Mouse (Mus musculus): ENCODE measurements around the gene Tanc2. TPM values are rescaled to one million over a fixed set of nuclear protein-coding genes. Genes with fewer than 3 reads are reported as not detected.

The Tanc2 gene
- total RNA-seq, 2 experiments from 2014 or later: 1.1 to 3.4 TPM

- ATAC-seq (replicated peaks; ENCODE audit: poor library complexity): no peak
Measured at GRCm38 (mm10) chr11:105823759-105824158, 234.0 kb downstream of the Tanc2 start.

GRCm38 (mm10) chr11:105828175-105828574, 238.4 kb downstream of the Tanc2 start:
- ATAC-seq (replicated peaks; ENCODE audit: poor library complexity): no peak

DNA sequence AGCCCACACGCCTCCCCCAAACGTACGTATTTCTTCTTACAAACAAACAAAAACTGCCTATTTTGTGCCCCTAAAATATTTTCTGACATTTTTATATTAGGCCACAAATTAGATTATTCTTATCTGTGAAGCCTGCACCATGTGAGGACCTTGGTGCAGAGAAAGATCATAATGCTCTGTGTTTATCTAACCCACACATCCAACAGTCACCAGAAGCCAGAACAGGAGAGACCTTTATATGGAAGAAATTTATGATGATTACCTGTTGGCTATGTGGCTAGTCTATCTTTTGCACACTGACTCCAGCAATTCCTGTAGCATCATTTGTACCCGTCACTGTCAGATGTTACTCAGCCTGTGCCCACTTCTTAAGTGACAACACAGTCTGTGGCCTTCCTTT, 245.4 kb downstream of the Tanc2 start:
- ATAC-seq (replicated peaks; ENCODE audit: poor library complexity): peak; percentile 61

- peak; percentile 82 for ATAC-seq (replicated peaks; ENCODE audit: poor library complexity)
Measured at GRCm38 (mm10) chr11:105836344-105836891, 246.6 kb downstream of the Tanc2 start.

GRCm38 (mm10) chr11:105837962-105838361, 248.2 kb downstream of the Tanc2 start:
- ATAC-seq (replicated peaks; ENCODE audit: poor library complexity): no peak

GRCm38 (mm10) chr11:105845901-105846300, 256.1 kb downstream of the Tanc2 start:
- peak; percentile 31; the same call in 1 of the 2 replicates for ATAC-seq (replicated peaks; ENCODE audit: poor library complexity)

GRCm38 (mm10) chr11:105855504-105855903, 265.7 kb downstream of the Tanc2 start:
- no peak for ATAC-seq (replicated peaks; ENCODE audit: poor library complexity)

GRCm38 (mm10) chr11:105858063-105858462, 268.3 kb downstream of the Tanc2 start:
- peak; percentile 57 for ATAC-seq (replicated peaks; ENCODE audit: poor library complexity)

DNA sequence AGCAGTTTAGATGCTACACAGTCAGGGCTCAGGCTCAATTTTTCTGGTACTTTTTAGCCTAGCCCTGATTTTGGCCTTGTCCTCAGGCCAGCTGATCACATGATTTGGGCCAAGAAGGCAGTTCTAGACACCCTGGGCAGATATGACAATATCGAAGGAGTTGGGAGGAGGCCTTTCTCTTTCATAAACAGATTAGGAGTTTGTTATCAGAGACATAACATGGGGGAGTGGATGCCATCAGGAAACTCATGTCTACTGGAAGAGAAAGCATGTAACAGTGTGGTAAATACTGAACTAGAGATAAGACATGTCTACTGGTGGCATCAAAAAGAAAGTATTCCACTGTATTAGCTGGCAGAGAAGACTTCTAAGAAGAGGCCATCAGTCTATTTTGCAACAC, 295.8 kb downstream of the Tanc2 start:
- ATAC-seq (replicated peaks; ENCODE audit: poor library complexity): 0 out of 2 replicates have a peak, but pooled peaks have one; percentile 29

- ATAC-seq (replicated peaks; ENCODE audit: poor library complexity): no peak
Measured at GRCm38 (mm10) chr11:105887281-105887680, 297.5 kb downstream of the Tanc2 start.

GRCm38 (mm10) chr11:105899151-105899550, 309.4 kb downstream of the Tanc2 start:
- no peak for ATAC-seq (replicated peaks; ENCODE audit: poor library complexity)

DNA sequence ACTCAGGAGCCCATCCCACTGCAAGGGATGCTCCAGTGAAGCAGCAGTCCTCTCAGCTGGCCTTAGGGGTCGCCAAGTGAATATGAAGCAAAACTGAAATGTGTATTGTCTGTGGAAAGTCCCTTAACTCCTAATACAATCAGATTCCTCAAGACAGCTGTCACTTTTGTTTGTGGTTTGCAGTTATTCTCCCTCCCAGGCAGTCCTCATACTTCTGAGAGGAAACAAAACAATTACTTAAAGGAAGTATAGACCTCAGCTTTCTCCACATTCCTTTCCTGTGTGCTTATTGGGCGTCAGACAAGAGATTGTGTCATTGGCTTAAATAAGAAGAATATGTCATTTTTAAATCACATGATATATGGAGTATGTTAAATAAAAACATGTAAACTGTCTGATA, 311.7 kb downstream of the Tanc2 start:
- peak; percentile 79 for ATAC-seq (replicated peaks; ENCODE audit: poor library complexity)

GRCm38 (mm10) chr11:105902956-105903355, 313.2 kb downstream of the Tanc2 start:
- no peak for ATAC-seq (replicated peaks; ENCODE audit: poor library complexity)

GRCm38 (mm10) chr11:105905529-105906213, 315.9 kb downstream of the Tanc2 start:
- ATAC-seq (replicated peaks; ENCODE audit: poor library complexity): no peak

DNA sequence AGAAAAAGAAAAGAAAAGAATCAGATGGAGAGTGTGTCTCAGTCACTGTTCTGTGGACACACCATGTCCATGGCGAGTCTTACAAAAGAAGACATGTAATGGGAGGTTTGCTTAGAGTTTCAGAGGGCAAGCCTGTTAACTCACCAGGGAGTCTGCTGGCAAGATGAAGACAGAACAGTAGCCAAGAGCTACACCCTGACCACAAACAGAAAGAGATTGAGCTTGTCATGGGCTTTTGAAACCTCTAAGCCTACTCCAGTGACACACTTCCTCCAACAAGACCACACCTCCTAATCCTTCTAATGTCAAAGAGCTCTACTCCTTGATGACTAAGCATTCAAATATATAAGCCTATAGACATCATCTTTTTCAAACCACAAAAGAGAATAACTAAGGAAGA, 317.6 kb downstream of the Tanc2 start:
- ATAC-seq (replicated peaks; ENCODE audit: poor library complexity): peak; percentile 44

- no peak for ATAC-seq (replicated peaks; ENCODE audit: poor library complexity)
Measured at GRCm38 (mm10) chr11:105908926-105909325, 319.1 kb downstream of the Tanc2 start.

DNA sequence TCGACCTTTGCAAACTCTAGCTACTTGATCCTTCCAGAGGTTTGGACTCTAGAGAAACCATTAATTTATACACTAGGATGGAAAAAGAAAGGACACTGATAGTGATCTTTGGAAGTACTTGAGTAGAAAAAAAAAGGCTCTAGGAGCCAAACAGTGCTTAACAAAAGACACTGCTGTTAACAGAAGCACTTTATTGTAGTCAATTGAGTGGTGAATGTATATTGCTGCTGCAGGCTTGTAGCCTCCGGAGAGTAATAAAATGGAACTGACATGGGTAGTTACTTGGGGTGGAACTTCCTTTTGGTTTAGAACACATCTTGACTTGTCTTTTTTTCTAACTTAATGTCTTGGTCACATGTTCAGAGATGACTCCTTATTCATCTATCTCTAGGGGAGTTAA, 319.8 kb downstream of the Tanc2 start:
- ATAC-seq (replicated peaks; ENCODE audit: poor library complexity): no peak

DNA sequence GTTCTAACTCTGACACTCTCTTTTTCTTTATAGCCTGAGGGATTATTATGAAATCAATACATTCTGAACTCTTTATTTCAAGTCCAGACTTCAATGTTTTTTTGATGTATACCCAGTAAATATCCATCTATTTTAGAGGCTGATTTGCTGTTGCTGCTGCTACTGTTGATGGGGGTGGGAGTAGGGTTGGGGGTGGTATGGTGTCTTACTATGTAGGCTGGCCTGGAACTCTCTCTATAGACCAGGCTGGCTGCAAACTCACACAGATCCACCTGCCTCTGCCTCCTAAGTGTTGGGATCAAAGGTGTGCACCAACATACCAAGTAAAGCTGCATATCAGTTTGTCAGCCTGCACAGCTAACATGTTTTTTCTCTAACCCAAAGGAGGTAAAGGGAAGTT, 321.4 kb downstream of the Tanc2 start:
- no peak for ATAC-seq (replicated peaks; ENCODE audit: poor library complexity)

DNA sequence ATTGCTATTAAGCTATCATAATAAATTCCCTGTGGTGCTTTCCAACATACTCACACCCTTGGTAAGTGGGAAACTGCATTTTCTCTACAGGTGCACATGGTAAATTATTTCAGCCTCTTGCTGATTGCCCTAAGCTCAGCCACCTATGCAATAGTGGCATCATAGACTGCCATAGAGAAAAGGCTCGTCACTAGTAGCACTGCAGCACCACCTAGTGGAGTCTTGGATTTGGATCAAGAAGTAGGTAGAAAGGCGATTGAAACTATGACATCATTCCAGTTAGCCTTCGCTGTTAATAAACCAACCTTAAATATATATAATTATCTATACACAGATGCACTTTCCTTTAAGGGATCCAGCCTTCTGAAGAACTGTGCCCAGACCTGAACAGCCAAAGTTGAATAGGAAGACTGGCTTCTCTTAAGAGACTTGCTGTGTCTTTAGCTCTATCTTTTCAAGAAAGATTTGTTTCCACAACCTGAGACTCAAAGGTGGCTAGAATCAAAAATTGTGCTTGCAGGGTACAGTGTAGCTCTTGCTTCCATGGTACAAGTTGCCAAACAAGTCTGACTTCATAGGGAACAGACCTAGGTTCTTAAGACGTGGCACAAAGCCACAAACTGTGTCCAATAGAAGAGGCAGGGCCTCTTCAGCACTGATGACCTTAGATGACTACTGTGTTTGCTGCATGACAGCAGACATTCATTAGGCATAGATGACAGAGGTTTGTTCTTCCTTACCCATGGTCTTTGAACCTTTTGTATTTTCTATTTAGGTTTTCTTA, 322.0 kb downstream of the Tanc2 start:
- peak; percentile 99 for ATAC-seq (replicated peaks; ENCODE audit: poor library complexity)

- ATAC-seq (replicated peaks; ENCODE audit: poor library complexity): no peak
Measured at GRCm38 (mm10) chr11:105913580-105913979, 323.8 kb downstream of the Tanc2 start.

DNA sequence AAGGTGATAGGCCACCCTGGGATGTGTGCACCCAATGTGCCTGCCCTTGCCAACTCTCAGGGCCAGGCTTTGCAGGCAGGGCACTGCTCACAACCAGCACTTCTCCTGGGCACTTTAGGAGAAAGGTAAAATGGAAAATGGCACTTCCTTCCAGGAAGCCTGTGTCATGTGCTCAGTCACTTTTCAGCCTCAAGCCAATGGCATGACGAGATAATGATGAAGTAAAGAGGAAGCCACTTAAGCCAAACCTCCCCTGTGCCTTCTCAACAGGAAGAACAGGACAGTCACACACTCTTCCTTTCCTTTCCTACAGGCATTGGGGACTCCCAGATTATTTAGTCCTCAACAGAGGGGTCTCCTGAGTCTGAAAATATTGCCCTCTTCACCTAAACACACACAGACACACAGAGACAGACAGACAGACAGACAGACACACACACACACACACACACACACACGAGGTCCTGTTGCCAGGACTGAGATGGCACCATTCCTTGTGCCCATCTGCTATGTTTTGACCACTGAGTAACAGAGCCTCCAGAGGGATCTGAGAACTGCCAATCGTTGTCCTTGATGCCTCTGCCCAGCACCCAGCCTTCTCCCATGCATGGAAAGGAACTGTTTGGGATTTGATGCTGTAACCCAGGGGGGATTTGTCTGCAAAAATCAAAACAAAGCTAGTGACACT, 330.5 kb downstream of the Tanc2 start:
- ATAC-seq (replicated peaks; ENCODE audit: poor library complexity): no peak
